10 mouse cellular contexts compared by ENCODE assay signal in the genomic region with DNA sequence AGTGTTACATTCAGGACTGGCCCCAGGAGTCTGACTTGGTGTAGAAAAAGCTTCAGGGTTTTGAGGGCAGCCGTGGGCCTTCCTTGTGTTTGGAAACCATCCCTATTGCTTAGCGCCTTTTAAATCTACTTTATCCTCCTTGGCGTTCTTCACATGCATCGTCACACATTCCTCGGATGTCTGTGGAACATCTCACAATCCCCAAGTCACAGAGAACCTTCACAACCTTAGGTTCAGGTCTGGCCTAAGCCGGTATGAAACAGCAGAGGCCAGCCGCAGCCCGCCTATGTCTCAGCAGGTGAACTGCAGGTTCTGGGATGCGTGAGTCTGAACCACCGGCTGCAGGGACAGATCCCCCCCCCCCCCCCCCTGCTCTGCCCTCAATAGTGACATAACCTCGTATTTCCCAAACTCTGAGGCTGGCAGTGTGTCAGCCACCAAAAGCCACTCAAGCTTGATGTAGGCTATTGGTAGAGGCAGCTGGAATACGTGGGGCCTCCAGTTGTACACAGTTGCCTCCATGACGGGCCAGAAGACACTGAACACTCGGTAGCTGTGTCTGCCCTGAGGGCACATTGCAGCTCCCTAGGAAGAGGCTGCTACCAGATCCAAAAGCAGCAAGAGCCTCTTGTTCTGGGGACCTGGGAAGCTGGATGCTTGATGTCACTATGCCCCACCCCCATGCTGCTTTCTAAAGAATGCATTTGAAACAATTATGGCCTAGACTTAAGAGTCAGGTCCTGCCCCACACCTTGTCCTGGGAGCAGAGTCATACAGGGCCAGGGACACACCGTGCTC. TPM values are rescaled to one million over a fixed set of nuclear protein-coding genes. Genes with fewer than 3 reads are reported as not detected.
DNase-seq lines count a peak whose midpoint lies in the region; ATAC-seq lines count a peak whose summit lies in the region.
"Had no signal": no experiment of that assay in that cellular context is flagged by ENCODE, and none has a peak within 500 bp of the region (broad histone marks: within the 10 kb centered on the region; RNA-seq: fewer than 3 reads in every experiment).

No protein-coding gene starts in this region.

- no peaks in the 10 kb centered on the region for H3K9me3 ChIP-seq in heart, embryonic 12.5 days (replicated peaks)
- no peaks in the 10 kb centered on the region for H3K9me3 ChIP-seq in midbrain, embryonic 10.5 days (replicated peaks)
- no peaks in the 10 kb centered on the region for H3K9me3 ChIP-seq in midbrain, embryonic 13.5 days
- no peaks in the 10 kb centered on the region for H3K9me3 ChIP-seq in limb, embryonic 13.5 days
- H3K9me3 ChIP-seq in hindbrain, embryonic 14.5 days (ENCODE audit: control insufficient read depth, low read length) = no peaks in the 10 kb centered on the region

- no peak for DNase-seq in heart, postnatal 10 days
- DNase-seq in midbrain, embryonic 10.5 days (ENCODE audit: low spot score) = no peak
- no peak for DNase-seq in layer of hippocampus, adult 11-12 months (ENCODE audit: low spot score)
- no peak for DNase-seq in embryo, embryonic 10 days (ENCODE audit: low spot score)
- no peak for DNase-seq in hindbrain, embryonic 14.5 days (ENCODE audit: low spot score)
- DNase-seq: cerebellum, postnatal 10 days; kidney, adult 2 months had no signal

- H3K4me2 ChIP-seq in heart, embryonic 12.5 days = no peak overlapping the region
- no peak overlapping the region for H3K4me2 ChIP-seq in midbrain, embryonic 13.5 days (replicated peaks)
- H3K4me2 ChIP-seq in limb, embryonic 13.5 days (replicated peaks) = no peak overlapping the region
- H3K4me2 ChIP-seq in hindbrain, embryonic 14.5 days (replicated peaks) = no peak overlapping the region

- H3K4me3 ChIP-seq in heart, embryonic 12.5 days = no peak overlapping the region
- H3K4me3 ChIP-seq in midbrain, embryonic 10.5 days = no peak overlapping the region
- no peak overlapping the region for H3K4me3 ChIP-seq in midbrain, embryonic 13.5 days (replicated peaks)
- no peak overlapping the region for H3K4me3 ChIP-seq in limb, embryonic 13.5 days
- no peak overlapping the region for H3K4me3 ChIP-seq in hindbrain, embryonic 14.5 days (replicated peaks; ENCODE audit: low read length)

- no peak overlapping the region for H3K27ac ChIP-seq in heart, embryonic 12.5 days (ENCODE audit: poor library complexity, severe bottlenecking)
- peak overlapping the region; percentile 49; the same call in 1 of the 2 replicates for H3K27ac ChIP-seq in midbrain, embryonic 10.5 days (replicated peaks)
- no peak overlapping the region for H3K27ac ChIP-seq in midbrain, embryonic 13.5 days
- no peak overlapping the region for H3K27ac ChIP-seq in limb, embryonic 13.5 days
- H3K27ac ChIP-seq in hindbrain, embryonic 14.5 days = no peak overlapping the region

- H3K36me3 ChIP-seq in heart, embryonic 12.5 days = no peaks in the 10 kb centered on the region
- H3K36me3 ChIP-seq in midbrain, embryonic 10.5 days = 0 out of 2 replicates have a peak, but pooled peaks cover 3% of the 10 kb centered on the region
- no peaks in the 10 kb centered on the region for H3K36me3 ChIP-seq in midbrain, embryonic 13.5 days
- H3K36me3 ChIP-seq in limb, embryonic 13.5 days = no peaks in the 10 kb centered on the region
- no peaks in the 10 kb centered on the region for H3K36me3 ChIP-seq in hindbrain, embryonic 14.5 days (replicated peaks; ENCODE audit: control insufficient read depth, insufficient read depth)

- H3K27me3 ChIP-seq in heart, embryonic 12.5 days (replicated peaks) = no peaks in the 10 kb centered on the region
- H3K27me3 ChIP-seq in midbrain, embryonic 10.5 days (ENCODE audit: low read depth, poor library complexity, severe bottlenecking) = no peaks in the 10 kb centered on the region; the same call in 1 of the 2 replicates
- no peaks in the 10 kb centered on the region for H3K27me3 ChIP-seq in midbrain, embryonic 13.5 days
- no peaks in the 10 kb centered on the region for H3K27me3 ChIP-seq in limb, embryonic 13.5 days
- no peaks in the 10 kb centered on the region for H3K27me3 ChIP-seq in hindbrain, embryonic 14.5 days (ENCODE audit: control insufficient read depth, insufficient read depth, low read length)

- ATAC-seq in heart, embryonic 12.5 days (ENCODE audit: insufficient number of reproducible peaks, low FRiP score) = no peak
- ATAC-seq in midbrain, embryonic 13.5 days = no peak
- no peak for ATAC-seq in limb, embryonic 13.5 days (ENCODE audit: low FRiP score, low read depth)
- no peak for ATAC-seq in hindbrain, embryonic 14.5 days (ENCODE audit: low FRiP score)

- H3K4me1 ChIP-seq in heart, embryonic 12.5 days (replicated peaks) = peaks cover 80% of the 10 kb centered on the region
- peaks cover 69% of the 10 kb centered on the region for H3K4me1 ChIP-seq in midbrain, embryonic 10.5 days
- peaks cover 43% of the 10 kb centered on the region for H3K4me1 ChIP-seq in midbrain, embryonic 13.5 days (replicated peaks)
- peaks cover 64% of the 10 kb centered on the region for H3K4me1 ChIP-seq in limb, embryonic 13.5 days
- H3K4me1 ChIP-seq in hindbrain, embryonic 14.5 days (replicated peaks; ENCODE audit: control insufficient read depth, insufficient read depth, low read length) = peaks cover 12% of the 10 kb centered on the region; the same call in 1 of the 2 replicates

- H3K9ac ChIP-seq in heart, embryonic 12.5 days = 0 out of 2 replicates have a peak overlapping the region, but pooled peaks have one; percentile 32
- no peak overlapping the region; the same call in 1 of the 2 replicates for H3K9ac ChIP-seq in midbrain, embryonic 13.5 days (replicated peaks)
- peak overlapping the region; percentile 25; the same call in 1 of the 2 replicates for H3K9ac ChIP-seq in limb, embryonic 13.5 days
- no peak overlapping the region for H3K9ac ChIP-seq in hindbrain, embryonic 14.5 days

- intact Hi-C loops in heart, postnatal 10 days (cut with DNase I) = no loop called here

- 61% methylated on average over 15 of the region's 15 CpGs for WGBS in heart, embryonic 12.5 days
- WGBS in midbrain, embryonic 10.5 days = 69% methylated on average over 15 of the region's 15 CpGs
- 63% methylated on average over 15 of the region's 15 CpGs for WGBS in midbrain, embryonic 13.5 days
- 59% methylated on average over 15 of the region's 15 CpGs for WGBS in limb, embryonic 13.5 days
- WGBS in hindbrain, embryonic 14.5 days = 61% methylated on average over 15 of the region's 15 CpGs

RNA-seq across cellular contexts. Expression of a gene that starts 4.6 kb away (rescaled TPM):
- polyA plus RNA-seq in heart, embryonic 12.5 days (2016; fragmentation: Nextera tagmentation; extraction: Ambion mirVana) = 34.4 and 36.4 TPM in 2 replicates
- 10 to 100 TPM; 48.3 to 61.0 TPM for total RNA-seq in heart, postnatal 10 days (2021)
- 35.9 and 37.0 TPM in 2 replicates for polyA plus RNA-seq in midbrain, embryonic 10.5 days (2016; fragmentation: Nextera tagmentation; extraction: Ambion mirVana)
- polyA plus RNA-seq in midbrain, embryonic 13.5 days (2015; fragmentation: Nextera tagmentation; extraction: Ambion mirVana) = 24.4 and 25.4 TPM in 2 replicates
- 42.3 and 42.5 TPM in 2 replicates for polyA plus RNA-seq in limb, embryonic 13.5 days (2015; fragmentation: Nextera tagmentation; extraction: Ambion mirVana)
- 29.0 and 30.4 TPM in 2 replicates for polyA plus RNA-seq in hindbrain, embryonic 14.5 days (2014; fragmentation: Nextera tagmentation; extraction: Ambion mirVana)

RNA-seq across cellular contexts. Expression of a gene that starts 25.4 kb away (rescaled TPM):
- 0.46 and 0.67 TPM in 2 replicates for polyA plus RNA-seq in heart, embryonic 12.5 days (2016; fragmentation: Nextera tagmentation; extraction: Ambion mirVana)
- total RNA-seq in heart, postnatal 10 days (2021) = under 1 TPM; 0.35 to 0.81 TPM
- 0.41 and 0.91 TPM in 2 replicates for polyA plus RNA-seq in midbrain, embryonic 10.5 days (2016; fragmentation: Nextera tagmentation; extraction: Ambion mirVana)
- polyA plus RNA-seq in midbrain, embryonic 13.5 days (2015; fragmentation: Nextera tagmentation; extraction: Ambion mirVana) = 2.7 and 3.3 TPM in 2 replicates
- 0.96 and 1.5 TPM in 2 replicates for polyA plus RNA-seq in limb, embryonic 13.5 days (2015; fragmentation: Nextera tagmentation; extraction: Ambion mirVana)
- 3.6 and 3.9 TPM in 2 replicates for polyA plus RNA-seq in hindbrain, embryonic 14.5 days (2014; fragmentation: Nextera tagmentation; extraction: Ambion mirVana)

RNA-seq across cellular contexts. Expression of a gene that starts 28.7 kb away (rescaled TPM):
- 0.57 and 0.64 TPM in 2 replicates for polyA plus RNA-seq in heart, embryonic 12.5 days (2016; fragmentation: Nextera tagmentation; extraction: Ambion mirVana)
- total RNA-seq in heart, postnatal 10 days (2021) = 1 to 10 TPM; 3.1 to 3.2 TPM
- polyA plus RNA-seq in midbrain, embryonic 10.5 days (2016; fragmentation: Nextera tagmentation; extraction: Ambion mirVana) = 0.43 and 1.4 TPM in 2 replicates
- 1.6 and 1.7 TPM in 2 replicates for polyA plus RNA-seq in midbrain, embryonic 13.5 days (2015; fragmentation: Nextera tagmentation; extraction: Ambion mirVana)
- polyA plus RNA-seq in limb, embryonic 13.5 days (2015; fragmentation: Nextera tagmentation; extraction: Ambion mirVana) = 0.98 and 1.1 TPM in 2 replicates
- 1.6 and 3.2 TPM in 2 replicates for polyA plus RNA-seq in hindbrain, embryonic 14.5 days (2014; fragmentation: Nextera tagmentation; extraction: Ambion mirVana)
- polyA plus RNA-seq: kidney, adult 2 months had no signal

RNA-seq across cellular contexts. Expression of a gene that starts 45.1 kb away (rescaled TPM):
- polyA plus RNA-seq in heart, embryonic 12.5 days (2016; fragmentation: Nextera tagmentation; extraction: Ambion mirVana) = 21.6 and 22.3 TPM in 2 replicates
- 10 to 100 TPM; 19.2 to 22.0 TPM for total RNA-seq in heart, postnatal 10 days (2021)
- polyA plus RNA-seq in midbrain, embryonic 10.5 days (2016; fragmentation: Nextera tagmentation; extraction: Ambion mirVana) = 43.0 and 47.6 TPM in 2 replicates
- polyA plus RNA-seq in midbrain, embryonic 13.5 days (2015; fragmentation: Nextera tagmentation; extraction: Ambion mirVana) = 35.9 and 36.3 TPM in 2 replicates
- polyA plus RNA-seq in limb, embryonic 13.5 days (2015; fragmentation: Nextera tagmentation; extraction: Ambion mirVana) = 32.6 and 34.8 TPM in 2 replicates
- polyA plus RNA-seq in hindbrain, embryonic 14.5 days (2014; fragmentation: Nextera tagmentation; extraction: Ambion mirVana) = 24.9 and 26.4 TPM in 2 replicates

Comparison
In these comparisons a context has a peak if more than half of its experiments do, and no peak if none do; other contexts are left out.
1. H3K9ac ChIP-seq: peak in heart, embryonic 12.5 days (single experiment) and limb, embryonic 13.5 days (single experiment); none in midbrain, embryonic 13.5 days (single experiment) and hindbrain, embryonic 14.5 days (single experiment).